Mouse (Mus musculus) lung, postnatal 0 days (tissue): ENCODE data around the gene Plekhh3.

Experiments used
- CTCF ChIP-seq: IDR thresholded peaks from 2 replicates; pipeline ENCODE4 v1.5.1; 2016; ENCODE audit warnings: antibody characterized with exemption, mild to moderate bottlenecking
- EP300 ChIP-seq: IDR thresholded peaks from 2 replicates; pipeline ENCODE4 v1.6.1; 2016; ENCODE audit warnings: antibody characterized with exemption, mild to moderate bottlenecking, control low read depth

DNA sequence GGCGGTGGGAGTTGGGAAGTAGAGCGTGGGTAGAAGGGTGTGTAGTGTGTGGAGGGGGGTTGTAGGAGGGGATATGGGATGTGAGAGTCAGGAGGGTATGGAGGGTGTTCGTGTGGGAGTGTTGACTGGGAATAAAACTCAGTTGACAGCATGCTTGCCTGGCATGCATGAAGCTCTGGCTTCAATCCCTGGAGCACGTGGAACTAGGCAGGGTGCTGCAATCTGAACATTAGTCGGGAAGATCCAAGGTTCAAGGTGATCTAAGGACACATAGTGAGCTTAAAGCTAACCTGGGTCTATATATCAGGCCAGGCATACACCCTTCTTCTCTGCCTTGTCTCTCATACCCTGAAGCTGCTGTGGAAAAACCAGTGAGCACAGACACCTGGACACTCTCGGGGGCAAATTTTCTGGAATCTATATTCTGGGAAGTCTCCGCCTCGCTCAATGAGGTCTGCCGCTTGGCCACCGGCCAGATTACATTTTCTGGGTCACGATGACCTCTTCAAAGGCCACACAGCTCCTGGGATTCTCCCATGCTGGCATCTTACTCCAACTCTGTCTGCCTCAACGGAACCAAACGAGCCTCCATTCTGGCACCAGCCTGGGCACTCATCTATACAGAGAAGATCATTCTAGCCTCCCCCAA, 36.8 kb downstream of the Plekhh3 start:
- no peak for TF ChIP-seq CTCF
- no peak for TF ChIP-seq EP300
